Mouse (Mus musculus) liver, embryonic 15.5 days (tissue): ENCODE data around the gene Trem2. TPM values are rescaled to one million over a fixed set of nuclear protein-coding genes. Genes with fewer than 3 reads are reported as not detected.

Source experiments
- polyA plus RNA-seq: library from polyadenylated mRNA; unstranded; fragments of >200 nt; fragmentation: Nextera tagmentation; extraction: Ambion mirVana; gene quantifications from 2 replicates; pipeline ENCODE4 v1.2.1, GENCODE M21; 2015

Gene Trem2
- polyA plus RNA-seq, 1 experiment from 2014 or later = 3.6 TPM

Other genes with a start within 250 kb of the Trem2 start
- 0.70 and 0.84 TPM in 2 replicates for gene 9830107B12Rik, start 200.1 kb upstream of the Trem2 start, polyA plus RNA-seq
- gene A530064D06Rik, start 179.1 kb upstream of the Trem2 start, polyA plus RNA-seq = 1.0 and 1.2 TPM in 2 replicates
- 1.5 and 2.0 TPM in 2 replicates for gene Trem1, start 113.6 kb upstream of the Trem2 start, polyA plus RNA-seq
- gene Trem3, start 98.6 kb upstream of the Trem2 start, polyA plus RNA-seq = 8.7 and 9.5 TPM in 2 replicates
- 5.0 and 5.1 TPM in 2 replicates for gene Treml4, start 82.1 kb upstream of the Trem2 start, polyA plus RNA-seq
- gene Treml2, start 46.9 kb upstream of the Trem2 start, polyA plus RNA-seq = 3.7 and 3.8 TPM in 2 replicates
- gene B430306N03Rik, start 30.3 kb upstream of the Trem2 start, polyA plus RNA-seq = 3.9 and 4.3 TPM in 2 replicates
- gene Treml1, start 13.5 kb downstream of the Trem2 start, polyA plus RNA-seq = 15.8 and 18.3 TPM in 2 replicates
- gene Nfya, start 63.5 kb downstream of the Trem2 start, polyA plus RNA-seq = 8.0 TPM in 2 replicates
- 42.8 and 44.0 TPM in 2 replicates for gene Oard1, start 63.6 kb downstream of the Trem2 start, polyA plus RNA-seq
- 2.5 and 4.3 TPM in 2 replicates for gene Apobec2, start 86.5 kb downstream of the Trem2 start, polyA plus RNA-seq
- 182 and 191 TPM in 2 replicates for gene Tspo2, start 105.1 kb downstream of the Trem2 start, polyA plus RNA-seq
- gene Unc5cl, start 108.5 kb downstream of the Trem2 start, polyA plus RNA-seq = 4.0 and 5.2 TPM in 2 replicates